Mouse (Mus musculus) Patski (cell line): Measurements from ENCODE around the gene C1rb. TPM values are rescaled to one million over a fixed set of nuclear protein-coding genes. Genes with fewer than 3 reads are reported as not detected.
"Not testable (repeated sequence)": the region's sequence is repeated elsewhere in the genome, so short reads cannot be mapped to it uniquely, and the experiment has no call there.

Experiments
- ATAC-seq: fragments of 100-300 bp; one replicate; pipeline ENCODE4 v1.8.0; 2021
- CTCF ChIA-PET: fragments of 350-600 bp; sonication (Branson Sonifier 250); formaldehyde crosslinking; loops from one replicate; lab custom pipeline; 2022; ENCODE audit warnings: inconsistent platforms; lab: Charles Lee
- POLR2A ChIA-PET: fragments of 350-600 bp; sonication (Branson Sonifier 250); formaldehyde crosslinking; loops from one replicate; lab custom pipeline; 2022; ENCODE audit warnings: antibody characterized with exemption, inconsistent platforms; lab: Charles Lee
- DNase-seq: peaks from one replicate; pipeline ENCODE4 v3.0.0-alpha.2; 2011; ENCODE audit warnings: low read depth, low spot score
- H3K27me3 ChIP-seq: fragments of 371-371 bp; one replicate; pipeline ENCODE4 v1.5.1; 2021
- CTCF ChIP-seq: fragments of 100-300 bp; IDR thresholded peaks from one replicate; pipeline ENCODE4 v1.5.1; 2021
- in situ Hi-C: fragments of 300-500 bp; cut with MboI; formaldehyde crosslinking; loops from 3 replicates; pipeline ENCODE4 v1.11.1; 2018; ENCODE audit warnings: low pct_unique_long_range_greater_than_20kb, mixed read lengths
- polyA plus RNA-seq: library from polyadenylated mRNA; unstranded; gene quantifications from one replicate; pipeline ENCODE4 v1.2.3, GENCODE M21; 2021

C1rb gene
- 7.9 TPM for polyA plus RNA-seq

DNA sequence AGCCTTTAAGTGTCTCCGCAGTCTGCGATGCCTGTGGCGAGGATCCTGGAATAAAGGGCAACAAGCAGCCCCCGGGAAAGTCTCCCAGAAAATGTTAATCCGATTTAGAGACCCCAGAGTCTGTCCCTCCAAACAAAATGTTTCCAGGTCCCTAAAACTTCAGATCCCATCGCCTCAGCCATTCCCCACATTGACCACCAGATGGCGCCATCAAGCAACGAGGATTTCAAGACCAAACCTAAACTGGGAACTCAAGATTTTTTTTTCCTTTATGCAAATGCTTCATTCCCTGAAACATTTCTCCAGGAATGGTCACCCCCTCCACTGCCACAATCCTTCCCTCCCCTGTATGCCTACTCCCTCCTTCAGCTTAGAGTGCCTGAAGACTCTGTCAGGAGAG lies at the start of gene C1rb:
C1rb (plus strand) TSS at position 269 of the 400 bp plus-strand sequence.
- TF ChIP-seq CTCF, result peak; percentile 97
- ChIA-PET CTCF (no interaction called here), POLR2A (interaction anchor here (0.6 to 1.1 kb wide), 2 partner anchors 58 to 692 kb away, joined by 3 read pairs; partner anchors contain the start of gene C1ra)
- DNase-seq (peak; percentile 6), ATAC-seq (no peak)
- H3K27me3 ChIP-seq, result peaks cover 14% of the 10 kb centered on the region
- in situ Hi-C loops, result no loop called here

DNA sequence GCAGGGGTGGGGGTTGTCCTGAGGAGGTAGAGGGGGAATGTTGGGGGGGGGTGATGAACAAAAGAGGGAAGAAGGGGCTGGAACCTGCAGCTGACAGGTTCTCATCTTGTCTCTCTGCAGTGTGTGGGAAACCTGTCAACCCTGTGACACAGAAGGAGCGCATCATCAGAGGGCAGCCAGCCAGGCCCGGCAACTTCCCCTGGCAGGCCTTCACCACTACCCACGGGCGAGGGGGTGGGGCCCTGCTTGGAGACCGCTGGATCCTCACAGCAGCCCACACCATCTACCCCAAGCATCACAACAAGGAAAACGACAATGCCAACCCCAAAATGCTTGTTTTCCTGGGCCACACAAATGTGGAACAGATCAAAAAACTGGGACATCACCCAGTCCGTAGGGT lies 48.0 kb upstream of the C1rb start:
- in situ Hi-C loops, CTCF ChIA-PET, DNase-seq, POLR2A ChIA-PET, H3K27me3 ChIP-seq, ATAC-seq: not testable (repeated sequence)

DNA sequence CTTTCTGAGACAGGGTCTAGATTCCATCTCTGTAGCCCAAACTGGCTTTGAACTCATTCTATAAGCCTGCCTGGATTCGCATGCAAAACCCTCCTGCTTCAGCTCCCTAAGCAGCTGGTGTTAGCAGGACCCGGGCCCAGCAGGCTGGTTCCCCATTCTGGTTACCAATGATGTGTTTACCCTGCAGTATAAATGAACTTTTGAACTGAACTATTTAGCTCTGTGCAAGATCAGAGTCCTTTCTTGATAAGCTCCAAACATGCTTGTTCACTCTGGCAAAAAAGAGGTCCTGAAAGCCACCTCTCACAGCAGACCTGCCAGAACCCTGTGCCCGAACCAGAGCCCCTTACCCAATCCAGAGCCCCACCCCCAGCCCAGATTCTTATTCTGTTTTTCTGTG lies 42.2 kb upstream of the C1rb start:
- H3K27me3 ChIP-seq, result peaks cover 3% of the 10 kb centered on the region
- no peak for TF ChIP-seq CTCF
- in situ Hi-C loops, result loop anchor here (5.0 to 25.0 kb wide), 3 partner anchors 34 to 591 kb away; no protein-coding TSS in a partner anchor
- DNase-seq, result no peak
- POLR2A ChIA-PET, result interaction anchor here (0.6 to 0.7 kb wide), 2 partner anchors 9 to 258 kb away, joined by 3 read pairs; no protein-coding TSS in a partner anchor
- CTCF ChIA-PET, result interaction anchor here (1.3 to 1.8 kb wide), 3 partner anchors 15 to 46 kb away, joined by 3 to 4 read pairs (median 3); partner anchors contain the start of gene C1rl
- no peak for ATAC-seq

DNA sequence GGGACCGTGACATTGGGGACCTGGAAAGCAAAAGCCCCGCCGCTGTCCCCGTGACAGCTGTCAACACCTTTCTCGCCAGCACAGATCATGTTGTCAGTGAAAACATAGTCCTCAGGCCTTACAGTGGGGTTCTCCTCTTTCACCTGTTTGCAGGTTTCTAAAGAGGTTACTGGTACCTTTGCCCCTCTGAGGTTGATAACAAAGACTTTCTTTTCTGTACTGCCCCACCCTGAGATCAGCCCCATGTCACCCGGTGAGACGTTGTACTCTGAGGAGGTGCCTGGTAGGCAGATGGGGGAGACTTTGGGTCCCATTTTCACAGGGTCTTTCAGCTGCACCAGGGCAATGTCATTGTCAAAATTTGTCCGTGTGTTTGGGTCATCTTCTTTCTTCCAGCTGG lies 39.0 kb upstream of the C1rb start:
- H3K27me3 ChIP-seq, result peaks cover 5% of the 10 kb centered on the region
- TF ChIP-seq CTCF, result no peak
- in situ Hi-C loops, result loop anchor here (10.0 to 25.0 kb wide), 3 partner anchors 104 to 594 kb away; partner anchors contain the start of gene C1s2
- no peak for ATAC-seq
- CTCF ChIA-PET, result no interaction called here
- no peak for DNase-seq
- POLR2A ChIA-PET, result no interaction called here

DNA sequence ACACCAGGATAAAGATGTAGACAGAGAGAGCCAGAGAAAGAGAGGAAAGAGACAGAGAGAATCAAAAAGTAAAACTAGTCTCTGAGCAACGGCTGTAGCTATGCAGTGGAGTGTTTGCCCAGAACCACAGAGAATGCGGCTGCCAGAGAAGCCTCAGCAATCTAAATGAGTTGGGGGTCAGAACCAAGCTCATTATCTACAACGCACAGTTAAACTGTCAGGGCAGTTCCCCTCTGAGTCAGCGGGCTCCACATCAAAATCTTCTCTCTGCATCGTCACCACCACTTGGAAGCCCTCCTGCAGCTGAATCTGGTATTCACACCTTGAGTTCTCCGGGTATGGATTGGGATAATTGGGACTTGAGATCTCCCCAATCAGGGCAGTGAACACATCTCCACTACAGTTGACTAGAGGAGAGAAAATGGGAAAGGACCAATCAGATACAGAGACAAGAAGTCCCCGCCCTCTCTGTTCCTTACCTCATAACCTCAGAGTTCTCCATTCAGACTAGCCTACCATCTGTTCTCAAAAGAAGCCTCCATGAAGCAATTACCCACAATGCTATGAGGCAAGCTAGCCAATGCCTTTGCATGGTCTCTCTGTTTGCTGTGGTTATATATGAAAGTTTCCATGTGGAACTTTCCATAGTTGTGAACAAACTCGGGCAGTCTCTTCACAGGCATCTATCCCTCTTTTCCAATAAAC lies 33.8 kb upstream of the C1rb start:
- CTCF ChIA-PET, ATAC-seq, DNase-seq, H3K27me3 ChIP-seq: not testable (repeated sequence)
- in situ Hi-C loops, result loop anchor here (10.0 to 25.0 kb wide), 3 partner anchors 99 to 599 kb away; partner anchors contain the start of gene C1s2
- POLR2A ChIA-PET, result interaction anchor here (0.7 kb wide), 1 partner anchor 1610 kb away, joined by 8 read pairs; no protein-coding TSS in a partner anchor

DNA sequence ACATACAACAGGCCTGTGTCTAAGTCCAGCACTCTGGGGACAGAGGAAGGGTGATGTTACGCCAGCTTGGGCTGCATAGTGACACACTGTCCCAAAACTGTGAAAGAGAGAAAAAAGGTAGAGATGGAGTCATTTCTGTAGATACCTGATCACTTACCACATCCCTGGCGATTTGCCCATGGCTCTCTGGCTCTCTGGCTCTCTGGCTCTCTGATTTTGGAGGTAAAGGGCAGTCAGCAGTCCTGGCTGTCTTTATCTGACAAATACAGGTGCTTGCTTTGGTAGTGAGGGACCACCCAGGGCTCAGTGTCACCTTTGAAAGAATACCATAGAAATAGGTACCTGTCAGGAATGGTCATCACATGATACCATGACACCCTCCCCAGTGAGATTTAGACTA lies 28.9 kb upstream of the C1rb start:
- POLR2A ChIA-PET, H3K27me3 ChIP-seq, ATAC-seq, DNase-seq: not testable (repeated sequence)
- CTCF ChIA-PET, result interaction anchor here (0.9 kb wide), 1 partner anchor 60 kb away, joined by 3 read pairs; no protein-coding TSS in a partner anchor
- in situ Hi-C loops, result loop anchor here (10.0 to 25.0 kb wide), 3 partner anchors 66 to 604 kb away; no protein-coding TSS in a partner anchor

DNA sequence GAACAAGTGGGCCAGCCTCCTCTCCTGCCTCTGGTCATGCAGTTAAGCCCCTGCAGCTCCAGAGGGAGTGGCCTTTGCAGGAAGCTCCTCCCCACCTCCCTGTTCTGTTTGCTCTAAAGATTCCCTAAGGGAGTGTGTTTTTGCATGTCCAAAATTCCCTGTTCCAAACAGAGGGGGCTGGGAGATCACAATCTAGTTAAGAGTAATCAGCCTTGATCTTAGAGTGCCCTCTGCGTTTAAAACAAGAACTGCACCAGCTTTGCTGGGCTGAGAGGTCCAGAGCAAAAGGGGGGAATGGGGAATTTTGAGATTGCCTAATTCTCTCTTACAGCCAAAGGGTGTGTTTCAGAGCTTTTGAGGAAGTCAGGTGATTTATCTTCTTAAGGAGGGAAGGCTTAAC lies 27.8 kb upstream of the C1rb start, which contains the start of gene C1s1:
C1s1 (minus strand) TSS at position 76 of the 400 bp plus-strand sequence.
- ATAC-seq (peak; percentile 79), DNase-seq (peak; percentile 25)
- POLR2A ChIA-PET, H3K27me3 ChIP-seq: not testable (repeated sequence)
- CTCF ChIA-PET, result interaction anchor here (0.7 to 1.6 kb wide), 10 partner anchors 12 to 165 kb away, joined by 3 to 10 read pairs (median 4); partner anchors contain the start of gene C1rl
- in situ Hi-C loops, result loop anchor here (10.0 to 25.0 kb wide), 3 partner anchors 67 to 605 kb away; no protein-coding TSS in a partner anchor
- TF ChIP-seq CTCF, result peak; percentile 86

DNA sequence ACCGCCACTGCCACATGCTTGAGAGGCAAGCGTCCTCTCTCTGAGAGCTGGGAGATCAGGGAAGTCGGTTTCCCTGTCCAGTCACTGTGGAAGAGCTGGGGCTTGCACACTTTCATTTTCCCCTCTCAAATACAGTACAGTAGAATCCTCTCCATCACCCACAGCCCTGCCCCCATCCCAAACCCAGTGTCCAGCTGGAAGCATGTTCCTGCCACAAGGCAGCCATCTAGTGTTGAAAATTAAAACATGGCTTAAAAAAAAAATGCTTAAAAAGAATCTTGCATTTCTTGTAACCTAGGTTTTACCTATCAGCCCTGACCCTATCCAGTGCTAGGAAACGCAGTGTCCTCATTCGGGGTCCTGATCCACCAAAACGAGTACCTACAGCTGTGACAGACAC lies 25.6 kb upstream of the C1rb start:
- DNase-seq (no peak), ATAC-seq (no peak)
- TF ChIP-seq CTCF, result peak; percentile 21
- no peaks in the 10 kb centered on the region for H3K27me3 ChIP-seq
- in situ Hi-C loops, result loop anchor here (10.0 to 25.0 kb wide), 3 partner anchors 70 to 607 kb away; no protein-coding TSS in a partner anchor
- POLR2A ChIA-PET, result no interaction called here
- CTCF ChIA-PET, result interaction anchor here (1.2 kb wide), 1 partner anchor 52 kb away, joined by 5 read pairs; the partner anchor contains the start of gene C1rl

DNA sequence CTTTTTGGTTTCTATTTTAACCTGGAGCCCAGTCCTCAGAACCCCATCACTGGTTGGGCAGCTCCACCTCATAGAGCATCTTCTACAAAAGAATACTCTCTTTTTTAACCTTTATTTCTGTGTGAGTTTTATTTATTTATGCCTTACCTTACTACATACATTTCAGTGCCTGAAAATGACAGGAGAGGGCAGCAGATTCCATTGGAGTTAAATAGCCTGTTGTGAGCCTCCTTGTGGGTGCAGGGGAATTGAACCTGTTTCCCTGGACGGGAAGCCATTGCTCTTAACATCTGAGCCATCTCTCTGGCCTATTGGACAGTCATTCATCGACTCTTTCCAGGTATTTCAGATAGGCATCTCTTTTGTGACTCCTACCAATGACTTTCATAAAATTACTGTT lies 24.7 kb upstream of the C1rb start:
- POLR2A ChIA-PET, result interaction anchor here (0.7 kb wide), 1 partner anchor 112 kb away, joined by 7 read pairs; no protein-coding TSS in a partner anchor

DNA sequence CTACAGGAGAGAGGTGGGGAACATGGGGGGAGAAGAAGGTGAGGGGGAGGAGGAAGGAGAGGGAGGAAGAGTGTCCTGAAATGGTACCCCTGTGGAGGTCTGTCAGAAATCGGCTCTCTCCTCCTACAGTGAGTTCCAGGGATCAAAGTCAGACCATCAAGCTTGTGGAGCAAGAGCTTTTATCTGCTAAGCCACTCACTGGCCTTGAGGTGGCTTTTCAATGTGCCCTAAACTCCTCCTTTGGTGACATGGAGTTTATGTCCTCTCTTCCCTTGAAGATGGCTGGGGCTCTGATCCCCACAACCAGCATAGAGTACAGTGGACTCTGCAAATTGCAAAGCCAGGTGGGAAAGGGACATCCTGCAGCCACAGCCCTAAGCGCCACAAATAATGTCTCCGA lies 22.1 kb upstream of the C1rb start:
- in situ Hi-C loops, result loop anchor here (10.0 to 25.0 kb wide), 3 partner anchors 73 to 611 kb away; no protein-coding TSS in a partner anchor
- CTCF ChIA-PET, POLR2A ChIA-PET, DNase-seq, ATAC-seq, H3K27me3 ChIP-seq: not testable (repeated sequence)

More for the DNA sequence above, 24.7 kb upstream of the C1rb start:
- no peaks in the 10 kb centered on the region for H3K27me3 ChIP-seq
- DNase-seq, result no peak
- no peak for ATAC-seq
- in situ Hi-C loops, result loop anchor here (10.0 to 25.0 kb wide), 3 partner anchors 71 to 608 kb away; no protein-coding TSS in a partner anchor
- CTCF ChIA-PET, result interaction anchor here (1.2 kb wide), 1 partner anchor 53 kb away, joined by 5 read pairs; the partner anchor contains the start of gene C1rl
- TF ChIP-seq CTCF, result peak; percentile 57
